Mouse (Mus musculus) lung, postnatal 0 days (tissue): Measurements from ENCODE around the gene G430095P16Rik. TPM values are rescaled to one million over a fixed set of nuclear protein-coding genes. Genes with fewer than 3 reads are reported as not detected.

Experiments used
- ATAC-seq: fragments of 200-750 bp; cut with Nextera tagmentation; 2 replicates; pipeline ENCODE4 v1.8.0; 2017; ENCODE audit warnings: moderate library complexity
- DNase-seq: peaks from one replicate; pipeline ENCODE4 v3.0.0-alpha.2; 2016; ENCODE audit warnings: low spot score
- H3K27ac ChIP-seq: fragments of 300-500 bp; sonication (generic); 2 replicates; pipeline ENCODE4 v1.5.1; 2014; ENCODE audit warnings: antibody characterized with exemption, mild to moderate bottlenecking, low read length, mixed read lengths
- H3K27me3 ChIP-seq: fragments of 300-500 bp; sonication (generic); replicated peaks from 2 replicates; pipeline ENCODE4 v1.6.1; 2014; ENCODE audit warnings: low read length, mixed read lengths; ENCODE audit not compliant: insufficient read depth
- H3K36me3 ChIP-seq: fragments of 300-500 bp; sonication (generic); 2 replicates; pipeline ENCODE4 v1.6.1; 2014; ENCODE audit warnings: low read length, mixed read lengths; ENCODE audit not compliant: insufficient read depth
- H3K4me1 ChIP-seq: fragments of 300-500 bp; sonication (generic); 2 replicates; pipeline ENCODE4 v1.6.1; 2014; ENCODE audit warnings: antibody characterized with exemption, low read depth, low read length, mixed read lengths; ENCODE audit not compliant: insufficient read depth
- H3K4me2 ChIP-seq: fragments of 300-500 bp; sonication (generic); replicated peaks from 2 replicates; pipeline ENCODE4 v1.6.1; 2014; ENCODE audit warnings: low read depth, mild to moderate bottlenecking, low read length, moderate library complexity, mixed read lengths
- H3K4me3 ChIP-seq: fragments of 300-500 bp; sonication (generic); 2 replicates; pipeline ENCODE4 v1.5.1; 2014; ENCODE audit warnings: low read depth, low read length
- H3K9ac ChIP-seq: fragments of 300-500 bp; sonication (generic); replicated peaks from 2 replicates; pipeline ENCODE4 v1.6.1; 2014; ENCODE audit warnings: low read depth, mild to moderate bottlenecking
- H3K9me3 ChIP-seq: fragments of 300-500 bp; sonication (generic); 2 replicates; pipeline ENCODE4 v1.6.1; 2016; ENCODE audit warnings: low read length, mixed read lengths
- CTCF ChIP-seq: IDR thresholded peaks from 2 replicates; pipeline ENCODE4 v1.5.1; 2016; ENCODE audit warnings: antibody characterized with exemption, mild to moderate bottlenecking
- EP300 ChIP-seq: IDR thresholded peaks from 2 replicates; pipeline ENCODE4 v1.6.1; 2016; ENCODE audit warnings: antibody characterized with exemption, mild to moderate bottlenecking, control low read depth
- WGBS: fragments of 180-500 bp; shearing (Covaris S2); extraction: QIAGEN DNeasy Blood & Tissue Kit; methylation state at CpG from one replicate; pipeline ENCODE4 v1.1.7; 2014; 5-methylcytosine and 5-hydroxymethylcytosine counted together
- polyA plus RNA-seq: library from polyadenylated mRNA; unstranded; fragments of >200 nt; fragmentation: Nextera tagmentation; extraction: Ambion mirVana; gene quantifications from 2 replicates; pipeline ENCODE4 v1.2.1, GENCODE M21; 2015

G430095P16Rik gene
- polyA plus RNA-seq, 1 experiment from 2014 or later: 2.8 TPM

DNA sequence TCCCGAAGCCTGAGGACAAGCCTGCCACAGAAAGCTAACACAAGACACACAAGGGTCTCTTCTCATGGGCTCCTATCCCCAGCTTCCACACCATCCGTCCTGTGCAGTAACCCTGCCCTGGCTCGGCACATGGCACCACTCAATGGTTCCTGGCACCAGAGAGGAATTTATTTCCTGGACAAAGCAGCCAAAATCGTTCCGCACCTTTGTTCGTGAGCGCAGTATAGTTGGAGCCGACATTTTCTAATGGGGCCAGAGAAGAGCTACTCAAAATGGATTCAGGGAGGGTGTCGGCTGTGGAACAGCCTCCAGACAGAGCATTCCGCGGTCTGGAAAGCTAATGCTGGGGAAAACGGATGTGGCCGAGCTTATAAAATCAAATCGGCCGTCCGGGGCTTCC, 26.7 kb downstream of the G430095P16Rik start:
- H3K4me1 ChIP-seq: peaks cover 11% of the 10 kb centered on the region; the same call in 1 of the 2 replicates
- no peak overlapping the region for H3K4me2 ChIP-seq
- no peaks in the 10 kb centered on the region for H3K9me3 ChIP-seq
- H3K27ac ChIP-seq: no peak overlapping the region
- H3K4me3 ChIP-seq: no peak overlapping the region
- TF ChIP-seq EP300: no peak
- TF ChIP-seq CTCF: no peak
- DNase-seq (no peak), ATAC-seq (no peak)
- WGBS: 72% methylated on average over 16 of the region's 16 CpGs
- H3K27me3 ChIP-seq: no peaks in the 10 kb centered on the region
- no peak overlapping the region for H3K9ac ChIP-seq
- H3K36me3 ChIP-seq: 0 out of 2 replicates have a peak, but pooled peaks cover 4% of the 10 kb centered on the region

DNA sequence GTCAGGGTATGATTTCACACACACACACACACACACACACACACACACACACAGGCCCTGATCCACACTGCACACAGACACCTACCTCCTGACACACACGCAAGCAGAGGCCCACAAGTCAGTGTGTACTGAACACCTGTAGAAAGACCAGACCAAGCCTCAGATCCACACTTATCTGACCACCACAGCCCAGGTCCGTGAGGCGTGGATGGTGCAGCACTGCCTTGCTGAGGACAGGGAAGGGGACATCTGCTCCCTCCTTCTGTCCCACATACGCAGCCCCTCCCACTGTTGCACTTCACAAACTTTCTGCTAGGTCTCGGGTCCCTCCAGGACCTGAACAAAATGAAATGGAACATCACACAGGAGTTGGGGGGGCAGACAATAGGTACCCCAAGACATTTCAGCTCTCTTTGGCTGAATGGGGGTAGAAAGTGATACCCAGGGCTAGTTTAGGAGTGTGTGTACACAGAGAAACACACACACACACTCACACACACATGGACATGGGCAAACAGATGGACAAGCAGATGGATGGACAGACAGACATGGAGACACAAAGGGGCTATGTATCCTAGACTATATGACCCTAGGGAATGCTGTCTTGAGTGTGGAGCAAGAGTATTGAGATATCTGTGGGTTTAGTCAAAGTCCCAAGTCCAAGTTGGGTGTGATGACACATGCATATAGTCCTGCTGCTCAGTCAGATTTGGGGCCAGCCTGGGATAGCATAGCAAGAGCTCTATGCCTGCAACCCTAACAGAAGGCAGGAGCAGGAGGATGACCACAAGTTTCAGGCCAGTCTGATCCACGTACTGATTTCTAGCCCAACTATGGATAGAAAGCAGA, 30.2 kb downstream of the G430095P16Rik start:
- Histone ChIP-seq H3K36me3 (0 out of 2 replicates have a peak, but pooled peaks cover 4% of the 10 kb centered on the region), H3K9me3 (no peaks in the 10 kb centered on the region), H3K4me1 (no peaks in the 10 kb centered on the region), H3K9ac (no peak overlapping the region), H3K4me3 (no peak overlapping the region), H3K27ac (no peak overlapping the region), H3K27me3 (no peaks in the 10 kb centered on the region), H3K4me2 (no peak overlapping the region)
- ATAC-seq: no peak
- WGBS: 75% methylated on average over 6 of the region's 6 CpGs
- DNase-seq: no peak
- no peak for TF ChIP-seq EP300
- TF ChIP-seq CTCF: no peak

DNA sequence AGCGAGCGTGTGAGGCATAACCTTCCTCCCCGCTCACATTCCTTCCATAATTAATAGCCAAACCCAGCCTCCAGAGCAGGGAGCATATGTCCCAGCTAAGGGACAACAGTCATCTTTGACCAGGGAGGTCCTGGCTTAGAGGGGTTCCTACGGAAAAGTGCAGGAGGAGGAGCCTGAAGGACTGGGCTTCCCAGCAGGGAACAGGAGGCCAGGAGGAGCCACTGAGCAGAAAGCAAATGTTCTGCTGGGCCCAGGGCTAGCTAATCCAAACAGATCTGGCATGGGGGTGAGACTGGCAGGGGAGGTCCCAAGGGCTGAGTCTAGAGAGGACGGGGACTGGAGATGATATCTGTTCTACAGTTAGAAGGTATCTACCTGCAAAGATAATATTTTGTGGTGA, 34.7 kb downstream of the G430095P16Rik start:
- Histone ChIP-seq H3K36me3 (0 out of 2 replicates have a peak, but pooled peaks cover 4% of the 10 kb centered on the region), H3K27ac (no peak overlapping the region), H3K9ac (no peak overlapping the region)

DNA sequence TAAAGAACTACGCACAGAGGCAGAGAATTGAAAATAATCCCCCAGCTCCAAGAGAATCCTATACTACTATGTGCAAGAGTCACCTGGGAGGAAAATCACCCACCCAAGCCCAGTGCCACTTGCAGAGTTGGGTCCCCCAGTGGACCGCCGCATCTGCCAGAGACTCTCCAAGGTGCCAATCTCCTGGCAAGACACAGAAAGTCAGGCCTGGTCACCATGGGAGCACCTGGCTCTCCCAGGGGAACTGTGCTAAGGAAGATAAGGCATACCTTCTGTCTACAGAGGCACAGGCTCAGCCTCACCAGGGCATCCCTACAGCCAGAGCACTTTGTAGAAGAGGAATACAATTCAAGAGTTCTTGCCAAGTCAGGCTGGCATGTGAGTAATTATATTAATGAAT, 35.5 kb downstream of the G430095P16Rik start:
- no peaks in the 10 kb centered on the region for H3K9me3 ChIP-seq
- H3K27ac ChIP-seq: no peak overlapping the region
- TF ChIP-seq EP300: no peak
- TF ChIP-seq CTCF: no peak
- no peak for ATAC-seq
- DNase-seq: no peak
- no peaks in the 10 kb centered on the region for H3K27me3 ChIP-seq
- H3K9ac ChIP-seq: no peak overlapping the region
- no peak overlapping the region for H3K4me3 ChIP-seq
- no peak overlapping the region for H3K4me2 ChIP-seq
- WGBS: 96% methylated on average over 3 of the region's 3 CpGs
- no peaks in the 10 kb centered on the region for H3K4me1 ChIP-seq
- H3K36me3 ChIP-seq: 0 out of 2 replicates have a peak, but pooled peaks cover 4% of the 10 kb centered on the region

More for the DNA sequence above, 34.7 kb downstream of the G430095P16Rik start:
- ATAC-seq (no peak), DNase-seq (no peak)
- no peak overlapping the region for H3K4me3 ChIP-seq
- H3K9me3 ChIP-seq: no peaks in the 10 kb centered on the region
- 55% methylated on average over 5 of the region's 5 CpGs for WGBS
- no peaks in the 10 kb centered on the region for H3K27me3 ChIP-seq
- H3K4me2 ChIP-seq: no peak overlapping the region
- H3K4me1 ChIP-seq: no peaks in the 10 kb centered on the region
- TF ChIP-seq CTCF: 0 out of 2 replicates have a peak, but pooled peaks have one; percentile 7
- TF ChIP-seq EP300: no peak

DNA sequence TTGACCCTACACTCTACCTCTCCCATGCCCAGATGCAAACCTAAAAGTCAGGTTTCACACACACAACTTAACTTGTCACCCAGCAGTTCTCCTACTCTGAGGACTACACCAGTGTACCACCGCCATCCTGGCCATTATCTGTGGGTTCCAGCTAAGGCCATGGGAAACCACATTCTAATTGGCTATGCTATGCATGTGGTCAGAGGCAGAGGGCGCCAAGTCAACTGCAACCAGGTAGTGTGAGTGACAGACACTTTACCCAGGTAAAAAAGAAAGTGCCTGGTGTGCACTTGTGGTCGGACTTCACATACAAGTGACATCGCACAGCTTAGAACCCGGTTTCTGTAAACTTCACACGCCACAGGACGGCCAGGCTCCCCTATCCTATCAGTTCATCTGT, 36.3 kb downstream of the G430095P16Rik start:
- Histone ChIP-seq H3K9ac (no peak overlapping the region), H3K36me3 (no peaks in the 10 kb centered on the region), H3K4me3 (no peak overlapping the region), H3K4me1 (no peaks in the 10 kb centered on the region), H3K27me3 (no peaks in the 10 kb centered on the region), H3K27ac (no peak overlapping the region), H3K9me3 (no peaks in the 10 kb centered on the region), H3K4me2 (no peak overlapping the region)
- WGBS: 43% methylated on average over 7 of the region's 7 CpGs
- TF ChIP-seq CTCF (peak; percentile 83), EP300 (no peak)
- peak; percentile 70 for ATAC-seq
- peak; percentile 75 for DNase-seq

DNA sequence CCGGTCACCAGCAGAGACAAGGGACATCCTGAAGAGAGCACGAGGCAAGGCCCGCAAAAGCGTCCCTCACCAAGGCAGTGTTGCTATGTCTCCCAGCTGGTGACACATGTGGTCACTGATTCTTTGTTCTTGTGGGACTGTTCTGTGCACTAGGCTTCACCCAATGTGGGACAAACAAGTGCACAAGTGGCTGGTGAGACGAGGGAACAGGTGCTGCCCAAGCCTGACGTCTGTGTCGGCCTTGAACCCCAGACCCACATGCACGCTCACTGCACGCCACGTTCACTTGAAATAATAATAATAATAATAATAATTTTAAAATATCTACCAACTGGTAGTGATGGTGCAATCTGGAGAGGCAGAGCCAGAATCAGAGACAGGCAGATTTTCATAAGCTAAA, 36.9 kb downstream of the G430095P16Rik start:
- no peaks in the 10 kb centered on the region for H3K36me3 ChIP-seq
- H3K27ac ChIP-seq: no peak overlapping the region
- no peak overlapping the region for H3K9ac ChIP-seq
- TF ChIP-seq EP300 (no peak), CTCF (no peak)
- no peaks in the 10 kb centered on the region for H3K4me1 ChIP-seq
- no peak overlapping the region for H3K4me2 ChIP-seq
- ATAC-seq: no peak
- H3K9me3 ChIP-seq: no peaks in the 10 kb centered on the region
- H3K4me3 ChIP-seq: no peak overlapping the region
- WGBS: 90% methylated on average over 10 of the region's 10 CpGs
- no peaks in the 10 kb centered on the region for H3K27me3 ChIP-seq
- DNase-seq: no peak
